Mouse (Mus musculus) stomach, postnatal 0 days (tissue): ENCODE measurements around the gene Plin2.

Source experiments
- CTCF ChIP-seq: IDR thresholded peaks from 2 replicates; pipeline ENCODE4 v1.5.1; 2016; ENCODE audit warnings: antibody characterized with exemption, low read depth, mild to moderate bottlenecking, moderate library complexity
- EP300 ChIP-seq: optimal IDR thresholded peaks from 2 replicates; pipeline ENCODE3; 2016; ENCODE audit warnings: antibody characterized with exemption

- TF ChIP-seq CTCF, result no peak
- TF ChIP-seq EP300, result no peak
These were observed 21.4 kb upstream of the Plin2 start for GRCm38 (mm10) chr4:86691290-86691689.
